Mouse (Mus musculus) adrenal gland (tissue): ENCODE data around the gene Vps35l.

Experiments
- intact Hi-C: fragments of 180-260 bp; cut with DNase I; formaldehyde crosslinking; loops from one replicate; pipeline ENCODE4 v1.15.1; 2025

Gene Vps35l

GRCm38 (mm10) chr7:118813592-118813991 is 73.6 kb downstream of the Vps35l start:
- intact Hi-C loops, result no loop called here

- intact Hi-C loops, result no loop called here
These were observed 76.2 kb downstream of the Vps35l start for GRCm38 (mm10) chr7:118816275-118816674.

- intact Hi-C loops, result no loop called here
These were observed 77.7 kb downstream of the Vps35l start for GRCm38 (mm10) chr7:118817741-118818140.

- intact Hi-C loops, result no loop called here
These were observed 79.6 kb downstream of the Vps35l start for GRCm38 (mm10) chr7:118819666-118820065.

GRCm38 (mm10) chr7:118821356-118821755 is 81.3 kb downstream of the Vps35l start:
- intact Hi-C loops, result no loop called here

- intact Hi-C loops, result no loop called here
These were observed 82.0 kb downstream of the Vps35l start for GRCm38 (mm10) chr7:118821887-118822556.

- intact Hi-C loops, result no loop called here
These were observed 84.4 kb downstream of the Vps35l start for GRCm38 (mm10) chr7:118824451-118824850.

GRCm38 (mm10) chr7:118827975-118828416 is 88.0 kb downstream of the Vps35l start:
- intact Hi-C loops, result no loop called here

GRCm38 (mm10) chr7:118837901-118838300 is 97.9 kb downstream of the Vps35l start:
- intact Hi-C loops, result no loop called here

- intact Hi-C loops, result no loop called here
These were observed 101.2 kb downstream of the Vps35l start for GRCm38 (mm10) chr7:118841030-118841745.

GRCm38 (mm10) chr7:118841796-118842195 is 101.8 kb downstream of the Vps35l start:
- intact Hi-C loops, result no loop called here

- intact Hi-C loops, result no loop called here
These were observed 102.9 kb downstream of the Vps35l start for GRCm38 (mm10) chr7:118842938-118843337.

- intact Hi-C loops, result no loop called here
These were observed 105.1 kb downstream of the Vps35l start for GRCm38 (mm10) chr7:118845141-118845540.

GRCm38 (mm10) chr7:118846329-118846728 is 106.3 kb downstream of the Vps35l start:
- intact Hi-C loops, result no loop called here

GRCm38 (mm10) chr7:118848796-118849195 is 108.8 kb downstream of the Vps35l start:
- intact Hi-C loops, result no loop called here

GRCm38 (mm10) chr7:118849543-118850250 is 109.7 kb downstream of the Vps35l start:
- intact Hi-C loops, result no loop called here

- intact Hi-C loops, result no loop called here
These were observed 110.8 kb downstream of the Vps35l start for GRCm38 (mm10) chr7:118850676-118851290.

GRCm38 (mm10) chr7:118851571-118851970 is 111.5 kb downstream of the Vps35l start:
- intact Hi-C loops, result no loop called here

- intact Hi-C loops, result no loop called here
These were observed 112.6 kb downstream of the Vps35l start for GRCm38 (mm10) chr7:118852611-118853010.

GRCm38 (mm10) chr7:118854606-118855005 is 114.6 kb downstream of the Vps35l start:
- intact Hi-C loops, result loop anchor here (5.0 kb wide), 1 partner anchor 138 kb away; no protein-coding TSS in a partner anchor

GRCm38 (mm10) chr7:118855171-118855876 is 115.3 kb downstream of the Vps35l start, which contains the start of gene Iqck:
Gene Iqck (plus strand): TSS chr7:118855752.
- intact Hi-C loops, result loop anchor here (5.0 kb wide), 1 partner anchor 137 kb away; no protein-coding TSS in a partner anchor
